Mouse (Mus musculus): ENCODE measurements around the gene Padi2.

Gene Padi2

GRCm38 (mm10) chr4:140959128-140959679, 53.1 kb downstream of the Padi2 start:
- CTCF ChIA-PET, result interaction anchor here (0.6 to 0.9 kb wide), 2 partner anchors 12 to 14 kb away, joined by 4 to 9 read pairs; no protein-coding TSS in a partner anchor

GRCm38 (mm10) chr4:140959715-140960479, 53.8 kb downstream of the Padi2 start:
- CTCF ChIA-PET, result interaction anchor here (0.7 to 0.9 kb wide), 2 partner anchors 13 to 29 kb away, joined by 3 to 4 read pairs; no protein-coding TSS in a partner anchor

- CTCF ChIA-PET, result interaction anchor here (0.7 kb wide), 1 partner anchor 28 kb away, joined by 3 read pairs; no protein-coding TSS in a partner anchor
These were observed 54.8 kb downstream of the Padi2 start, which contains the start of gene Sdhb for GRCm38 (mm10) chr4:140960781-140961466. Sdhb (plus strand) TSS chr4:140961203.

DNA sequence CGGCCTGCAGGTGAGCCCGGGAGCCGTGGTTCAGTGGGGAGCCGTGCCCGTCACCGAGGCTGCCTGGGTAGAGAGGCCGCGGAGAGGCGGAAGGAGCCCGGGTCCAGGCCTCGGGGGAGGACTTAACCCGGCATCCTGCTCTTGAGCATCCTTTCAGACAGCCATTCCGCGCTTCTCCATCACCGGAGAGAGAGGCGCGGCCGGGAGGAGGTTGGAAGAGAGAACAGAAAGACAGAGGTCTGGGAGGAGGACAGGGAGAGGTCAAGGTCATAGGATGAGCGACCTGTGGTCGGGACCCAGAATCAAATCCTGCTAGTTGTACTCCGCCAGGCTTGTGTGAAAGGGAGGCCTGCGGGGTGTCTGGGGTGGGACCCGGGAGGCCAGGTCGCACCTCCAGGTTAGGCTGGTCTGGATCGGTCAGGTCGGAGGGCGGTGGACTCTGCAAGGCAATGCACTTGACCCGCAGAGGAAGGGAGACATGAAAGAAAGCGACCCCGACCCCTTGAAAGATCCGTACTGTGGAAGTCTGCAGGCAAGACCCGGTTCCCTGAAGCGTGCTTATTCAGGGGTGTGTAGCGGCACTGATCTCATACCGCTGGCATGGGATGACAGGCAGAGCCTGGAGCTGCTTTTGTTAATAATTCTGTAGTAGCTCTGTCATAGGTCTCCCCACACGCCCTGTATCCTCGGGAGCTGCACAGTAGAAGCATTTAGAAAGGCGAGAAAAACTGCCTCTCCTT, 55.5 kb downstream of the Padi2 start:
- CTCF ChIA-PET, result interaction anchor here (0.6 to 0.7 kb wide), 3 partner anchors 53 to 713 kb away, joined by 3 to 16 read pairs (median 4); no protein-coding TSS in a partner anchor

- CTCF ChIA-PET, result interaction anchor here (0.6 to 0.7 kb wide), 4 partner anchors 52 to 712 kb away, joined by 3 to 16 read pairs (median 6); no protein-coding TSS in a partner anchor
These were observed 56.2 kb downstream of the Padi2 start for GRCm38 (mm10) chr4:140962207-140962909.

DNA sequence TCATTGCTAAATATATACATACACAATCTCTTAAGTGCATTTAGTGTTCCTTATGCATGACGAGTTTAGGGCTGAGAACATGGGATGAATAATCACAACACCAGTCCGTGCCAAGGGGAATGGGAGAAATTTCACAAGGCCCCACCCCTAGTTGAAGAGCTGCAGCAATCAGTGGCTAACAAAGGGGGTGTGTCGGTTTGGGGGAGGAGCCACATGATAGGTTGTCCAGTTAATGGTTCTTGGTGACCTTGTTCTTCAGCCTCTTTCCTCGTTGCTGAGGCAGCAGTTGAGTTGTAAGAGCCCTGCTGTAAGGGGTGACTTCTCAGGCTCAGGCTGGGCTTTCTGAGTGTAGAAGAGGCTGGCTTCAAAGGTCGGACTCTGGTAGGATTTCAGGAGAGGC, 56.8 kb downstream of the Padi2 start:
- CTCF ChIA-PET, result interaction anchor here (0.7 to 1.8 kb wide), 2 partner anchors 11 to 59 kb away, joined by 3 to 4 read pairs; no protein-coding TSS in a partner anchor

DNA sequence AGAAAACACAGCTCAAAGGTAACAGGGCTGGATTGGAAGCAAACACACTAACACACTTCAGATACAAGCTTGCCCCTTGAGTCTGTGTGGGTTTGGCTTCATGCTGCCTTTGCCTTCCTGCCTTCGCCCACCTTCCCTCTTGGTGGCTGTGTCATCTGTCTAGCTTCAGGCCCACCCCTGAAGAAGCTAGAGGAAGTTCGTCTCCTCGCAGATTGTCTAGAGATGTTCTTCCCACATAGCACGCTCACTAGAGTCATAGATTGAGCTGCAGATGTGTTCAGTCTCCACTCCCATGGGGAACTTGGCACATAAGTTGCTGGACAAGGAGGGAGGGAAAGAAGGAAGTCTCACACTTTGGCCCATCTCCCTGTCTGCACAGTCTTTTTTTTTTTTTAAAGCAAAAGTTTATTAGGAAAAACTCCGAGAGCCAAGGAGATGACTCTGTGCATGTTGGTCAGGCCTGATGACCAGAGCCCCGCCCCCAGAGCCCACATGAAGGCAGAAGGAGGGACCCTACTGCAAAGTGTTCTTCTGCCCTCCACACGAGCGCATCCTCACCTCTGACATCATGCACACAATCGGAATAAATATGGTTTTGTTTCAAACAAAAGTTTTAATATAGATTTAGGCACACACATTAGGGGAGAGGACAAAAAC, 57.9 kb downstream of the Padi2 start:
- CTCF ChIA-PET, result interaction anchor here (0.5 to 1.8 kb wide), 3 partner anchors 12 to 201 kb away, joined by 4 to 5 read pairs (median 4); no protein-coding TSS in a partner anchor

GRCm38 (mm10) chr4:140964620-140965019, 58.5 kb downstream of the Padi2 start:
- CTCF ChIA-PET, result interaction anchor here (1.8 kb wide), 1 partner anchor 12 kb away, joined by 4 read pairs; no protein-coding TSS in a partner anchor

- CTCF ChIA-PET, result interaction anchor here (0.6 to 1.4 kb wide), 3 partner anchors 16 to 736 kb away, joined by 3 to 4 read pairs (median 3); no protein-coding TSS in a partner anchor
These were observed 61.4 kb downstream of the Padi2 start for GRCm38 (mm10) chr4:140967386-140968159.

DNA sequence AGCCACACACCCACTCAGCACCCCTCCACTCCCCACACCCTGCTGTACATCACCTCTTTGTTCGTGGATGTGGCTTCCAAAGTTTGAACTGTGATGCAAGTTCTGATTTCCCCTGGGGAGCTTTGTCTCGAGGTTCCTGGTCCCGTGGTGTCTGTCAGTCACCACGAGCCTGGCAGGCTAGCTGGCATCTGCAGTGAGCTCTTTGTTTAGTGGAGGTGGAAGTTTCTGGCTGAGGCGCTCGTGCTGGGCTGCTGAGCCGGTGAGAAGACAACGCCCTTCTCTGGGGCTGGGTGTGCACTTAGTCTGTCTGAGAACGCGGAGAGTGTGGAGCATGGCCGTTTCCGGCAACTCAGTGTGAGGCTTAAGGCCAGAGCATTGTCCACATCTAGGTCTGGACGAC, 65.5 kb downstream of the Padi2 start:
- CTCF ChIA-PET, result no interaction called here

DNA sequence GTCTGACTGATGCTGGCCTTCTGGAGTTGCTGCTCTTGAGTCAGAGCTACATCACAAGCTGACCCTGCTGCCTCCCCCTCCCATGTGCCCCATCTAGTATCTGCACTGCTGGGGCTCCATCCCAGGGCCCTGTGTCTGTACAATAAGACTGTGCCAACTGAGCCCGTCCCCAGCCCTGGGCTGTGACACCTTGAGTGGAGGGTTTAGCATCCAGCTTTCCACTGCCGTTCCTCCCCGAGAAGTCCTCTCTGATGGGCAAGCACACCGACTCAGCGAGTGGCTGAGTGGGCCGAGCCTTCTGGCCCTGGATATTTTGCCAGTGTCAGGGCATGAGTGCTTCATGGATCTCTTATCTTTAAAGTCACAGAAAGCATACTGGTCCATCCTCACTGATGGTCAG, 68.3 kb downstream of the Padi2 start:
- CTCF ChIA-PET, result interaction anchor here (0.8 kb wide), 1 partner anchor 47 kb away, joined by 3 read pairs; no protein-coding TSS in a partner anchor

DNA sequence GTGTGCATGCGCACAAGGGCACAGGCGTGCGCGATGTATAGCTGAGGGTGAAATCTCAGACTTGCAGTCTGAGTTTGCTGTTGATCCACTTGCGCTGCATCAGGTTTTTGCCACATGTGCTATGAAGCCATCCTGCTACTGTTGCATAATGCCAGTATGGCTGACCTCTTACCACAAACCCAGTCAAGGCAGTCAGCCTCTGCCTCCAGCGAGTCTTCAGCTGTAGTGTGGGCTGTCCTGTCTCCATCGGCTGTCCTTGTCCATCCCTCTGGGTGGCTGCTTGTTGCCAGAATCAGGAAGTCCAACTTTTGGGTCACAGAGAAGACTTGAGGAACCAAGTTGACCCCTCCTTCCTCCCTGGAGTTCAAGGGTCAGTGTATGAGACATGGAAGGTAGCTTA, 69.2 kb downstream of the Padi2 start:
- CTCF ChIA-PET, result no interaction called here

GRCm38 (mm10) chr4:140977278-140977677, 71.1 kb downstream of the Padi2 start:
- CTCF ChIA-PET, result no interaction called here

GRCm38 (mm10) chr4:140977886-140978692, 71.9 kb downstream of the Padi2 start:
- CTCF ChIA-PET, result no interaction called here

DNA sequence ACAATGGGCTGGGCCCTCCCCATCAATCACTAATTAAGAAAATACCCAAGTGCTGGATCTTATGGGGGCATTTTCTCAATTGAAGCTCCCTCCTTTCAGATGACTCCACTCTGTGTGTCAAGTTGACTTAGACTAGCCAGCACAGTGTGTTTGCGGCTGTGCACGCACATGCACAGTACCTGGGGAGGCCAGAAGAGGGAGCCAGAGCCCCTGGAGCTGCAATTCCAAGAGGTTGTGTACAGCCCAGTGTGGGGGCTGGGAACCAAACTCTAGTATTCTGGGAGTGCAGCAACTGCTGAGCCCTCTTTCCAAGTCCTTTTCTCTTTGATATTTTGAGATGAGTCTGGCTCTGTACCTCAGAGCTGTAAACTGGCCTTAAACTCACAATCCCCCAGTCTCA, 75.5 kb downstream of the Padi2 start:
- CTCF ChIA-PET, result interaction anchor here (0.8 kb wide), 1 partner anchor 12 kb away, joined by 3 read pairs; no protein-coding TSS in a partner anchor

GRCm38 (mm10) chr4:140982808-140983207, 76.7 kb downstream of the Padi2 start:
- CTCF ChIA-PET, result interaction anchor here (0.6 kb wide), 1 partner anchor 220 kb away, joined by 5 read pairs; no protein-coding TSS in a partner anchor

DNA sequence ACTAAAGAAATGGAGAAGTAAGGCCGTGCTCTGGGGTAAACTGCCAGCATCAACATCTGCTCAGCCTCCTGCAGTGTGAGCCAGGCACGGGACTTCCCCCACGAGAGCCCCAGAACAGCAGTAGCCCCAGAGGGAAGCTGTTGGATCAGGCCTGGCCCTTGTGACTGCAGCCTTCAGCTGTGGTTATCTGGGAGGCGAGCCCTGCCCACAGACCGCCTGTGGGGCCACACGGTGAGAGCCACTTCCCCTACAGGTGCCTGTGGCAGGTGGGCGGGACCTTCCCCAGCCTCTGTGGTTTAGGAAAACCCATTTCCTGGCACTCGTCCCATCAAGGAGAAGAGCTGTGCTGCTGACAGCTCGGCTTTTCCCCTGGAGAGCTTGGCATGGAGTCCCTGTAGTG, 77.3 kb downstream of the Padi2 start:
- CTCF ChIA-PET, result interaction anchor here (1.6 kb wide), 1 partner anchor 17 kb away, joined by 3 read pairs; no protein-coding TSS in a partner anchor

DNA sequence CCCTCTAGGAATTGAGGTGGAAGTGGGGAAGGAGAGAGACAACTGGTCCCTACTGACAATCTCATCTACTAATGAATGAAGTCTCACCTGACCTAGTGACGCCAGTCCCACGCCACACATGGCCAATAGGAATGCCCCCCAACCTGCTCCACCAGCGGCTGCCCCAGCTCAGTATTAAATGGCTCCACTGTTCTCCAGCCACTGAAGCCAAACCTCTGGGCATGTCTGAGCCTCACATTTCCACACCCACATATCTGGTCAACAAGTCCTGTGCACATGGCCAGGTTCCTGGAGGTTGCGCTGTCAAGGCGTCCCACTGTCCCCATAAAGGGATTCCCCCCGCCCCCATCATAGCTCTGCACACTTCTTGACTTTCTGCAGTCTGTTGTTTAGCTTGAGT, 78.4 kb downstream of the Padi2 start:
- CTCF ChIA-PET, result interaction anchor here (1.6 kb wide), 1 partner anchor 18 kb away, joined by 3 read pairs; no protein-coding TSS in a partner anchor

All from spleen, embryonic (tissue).